Mouse (Mus musculus): ENCODE data around the gene Exo5. TPM values are rescaled to one million over a fixed set of nuclear protein-coding genes. Genes with fewer than 3 reads are reported as not detected.

Exo5 gene
- polyA plus RNA-seq (2012; rRNA removed) = 4.5 and 4.9 TPM in 2 replicates

DNA sequence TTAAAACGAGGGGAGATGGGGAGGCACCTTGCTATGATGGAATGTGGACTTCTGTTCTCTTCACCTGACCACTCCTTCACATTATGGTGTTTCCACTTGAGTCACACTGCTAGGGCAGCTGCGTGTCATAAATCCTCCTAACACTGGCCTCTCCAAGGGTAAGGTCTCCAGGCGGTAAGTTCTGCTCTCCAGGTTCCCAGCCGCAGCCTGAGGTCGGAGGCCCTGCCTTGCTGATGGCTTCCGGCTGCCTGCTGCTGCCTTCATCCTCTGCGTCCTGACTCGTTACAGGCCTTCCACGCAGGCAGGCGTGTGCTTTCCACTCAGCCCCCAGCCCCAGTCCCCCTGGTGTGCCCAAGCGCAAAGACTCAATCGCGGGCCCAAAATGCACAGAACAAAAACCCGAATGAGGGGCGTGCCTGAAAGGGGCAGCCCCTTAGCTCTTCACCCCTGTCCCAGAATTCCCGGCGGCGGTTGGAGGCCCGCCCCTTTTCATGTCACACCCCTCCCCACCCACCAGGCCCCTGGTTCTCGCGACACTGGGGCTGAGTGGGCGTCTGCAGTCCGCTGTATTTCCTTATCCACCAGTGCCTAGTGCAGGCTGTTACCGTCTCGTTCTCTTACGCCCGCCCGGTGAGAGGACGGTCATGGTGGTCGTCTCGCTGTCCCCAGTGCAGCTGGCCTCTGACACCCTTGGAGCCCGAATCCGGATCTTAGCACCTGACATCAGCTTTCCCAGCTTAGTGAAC lies at the start of gene Exo5:
TSS of gene Exo5 (minus strand) at position 464 of the 746 bp plus-strand sequence.

DNA sequence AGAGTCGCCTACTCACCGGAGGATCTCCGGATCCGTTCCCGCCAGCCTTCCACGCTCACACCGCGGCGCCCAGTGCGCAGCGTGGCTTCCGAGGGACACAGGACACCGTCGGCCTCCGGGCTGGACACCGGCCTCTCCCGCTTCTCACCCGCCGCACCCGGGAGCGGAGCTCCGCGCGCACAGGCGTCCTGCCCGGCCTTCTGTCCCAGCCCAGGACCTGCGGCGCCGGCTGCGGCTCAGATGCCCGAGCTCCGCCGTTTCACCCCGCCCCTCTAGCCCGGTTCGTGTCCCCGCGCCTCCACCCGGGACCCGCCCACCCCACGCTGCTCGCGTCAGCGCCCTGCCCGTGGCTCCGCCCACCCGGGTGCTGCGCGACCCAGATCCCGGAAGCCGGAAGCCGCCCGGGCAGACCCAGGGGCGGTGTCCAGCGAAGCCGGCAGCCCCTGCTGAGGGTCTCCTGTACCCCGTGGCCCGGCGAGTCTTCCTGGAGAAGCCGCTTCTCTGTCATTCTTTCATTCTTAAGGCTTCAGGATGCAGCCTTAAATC lies 26.7 kb upstream of the Exo5 start, which contains the start of gene Zfp69:
TSS of gene Zfp69 (minus strand) at position 272 of the 546 bp plus-strand sequence.

Other genes with a start within 250 kb of the Exo5 start
- 15.5 and 16.7 TPM in 2 replicates for gene Kcnq4, start 176.4 kb downstream of the Exo5 start, polyA plus RNA-seq (2012; rRNA removed)
- gene Nfyc, start 93.4 kb downstream of the Exo5 start, polyA plus RNA-seq (2012; rRNA removed) = 245 and 406 TPM in 2 replicates
- gene Rims3, start 70.2 kb downstream of the Exo5 start, polyA plus RNA-seq (2012; rRNA removed) = 2.0 and 2.1 TPM in 2 replicates
- 2.3 and 2.5 TPM in 2 replicates for gene Zfp69, start 26.7 kb upstream of the Exo5 start, polyA plus RNA-seq (2012; rRNA removed)
- 16.9 and 19.3 TPM in 2 replicates for gene Smap2, start 92.2 kb upstream of the Exo5 start, polyA plus RNA-seq (2012; rRNA removed)
- gene Col9a2, start 114.4 kb upstream of the Exo5 start, polyA plus RNA-seq (2012; rRNA removed) = 14.1 and 16.5 TPM in 2 replicates
- 25.9 and 27.0 TPM in 2 replicates for gene Zmpste24, start 173.2 kb upstream of the Exo5 start, polyA plus RNA-seq (2012; rRNA removed)
- not detected in 2 replicates for gene Tmco2, start 184.2 kb upstream of the Exo5 start, polyA plus RNA-seq (2012; rRNA removed)